Comparison of ENCODE assay signal across 7 mouse cellular contexts in the genomic region with DNA sequence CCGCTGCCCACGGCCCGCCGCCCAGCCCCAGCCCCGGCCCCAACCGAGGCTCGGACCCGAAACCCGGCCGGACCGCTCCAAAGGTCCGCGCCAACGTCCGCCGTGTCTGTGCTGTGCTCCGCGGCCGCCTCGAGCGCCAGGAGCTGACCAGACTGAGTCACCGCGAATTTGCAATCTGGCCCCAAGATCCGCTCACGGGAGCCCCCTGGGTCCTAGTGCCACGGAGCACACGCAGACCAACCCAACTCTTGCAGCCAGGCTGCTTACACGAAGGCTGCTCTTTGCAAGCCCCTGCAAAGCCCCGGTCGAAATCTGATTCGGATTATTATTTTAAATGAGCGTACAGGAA. TPM values are rescaled to one million over a fixed set of nuclear protein-coding genes. Genes with fewer than 3 reads are reported as not detected.
A peak's percentile ranks its signal among the peaks of the same experiment; 100 is the strongest.
DNase-seq lines count a peak whose midpoint lies in the region; ATAC-seq and TF ChIP-seq lines count a peak whose summit lies in the region.

No protein-coding gene starts in this region.

- peak; percentile 83 for ATAC-seq in intestine, postnatal 0 days
- ATAC-seq in midbrain, embryonic 12.5 days (ENCODE audit: low FRiP score, low read depth): peak; percentile 91

- no peaks in the 10 kb centered on the region for H3K4me1 ChIP-seq in intestine, postnatal 0 days (replicated peaks; ENCODE audit: control insufficient read depth, insufficient read depth, low read length)
- H3K4me1 ChIP-seq in midbrain, embryonic 12.5 days: peaks cover 35% of the 10 kb centered on the region
- peaks cover 9% of the 10 kb centered on the region for H3K4me1 ChIP-seq in small intestine, adult 2 months (ENCODE audit: control insufficient read depth, insufficient read depth, insufficient read length, low read length)

- TF ChIP-seq CTCF in intestine, postnatal 0 days (IDR thresholded peaks at IDR 0.05; ENCODE audit: low read depth): peak; percentile 63
- TF ChIP-seq CTCF in small intestine, adult 2 months (IDR thresholded peaks at IDR 0.05; ENCODE audit: extremely low read depth, insufficient read length, insufficient replicate concordance, low read depth, low read length): no peak

- H3K27ac ChIP-seq in intestine, postnatal 0 days (ENCODE audit: low read depth, low read length): peak overlapping the region; percentile 98
- H3K27ac ChIP-seq in midbrain, embryonic 12.5 days (replicated peaks): peak overlapping the region; percentile 94
- H3K27ac ChIP-seq in small intestine, adult 2 months (ENCODE audit: insufficient read depth, low read depth, low read length): peak overlapping the region; percentile 32; the same call in 1 of the 2 replicates

- peak; percentile 94 for DNase-seq in adrenal gland, adult 2 months
- DNase-seq in embryo, embryonic 11.5 days (ENCODE audit: low read depth, low spot score): peak; percentile 74
- DNase-seq in gastrocnemius, postnatal 4 days (ENCODE audit: low spot score in 2 of 2): peak; percentile 76 to 88
- DNase-seq in left cerebral cortex, postnatal 4 days: peak; percentile 87

- H3K4me2 ChIP-seq in intestine, postnatal 0 days (replicated peaks; ENCODE audit: low read depth): peak overlapping the region; percentile 88
- H3K4me2 ChIP-seq in midbrain, embryonic 12.5 days (replicated peaks): peak overlapping the region; percentile 72

- intact Hi-C loops in left cerebral cortex, postnatal 4 days (cut with DNase I): no loop called here

- H3K4me3 ChIP-seq in intestine, postnatal 0 days (ENCODE audit: low read depth, low read length): peak overlapping the region; percentile 77
- peak overlapping the region; percentile 88 for H3K4me3 ChIP-seq in midbrain, embryonic 12.5 days
- peak overlapping the region; percentile 72 for H3K4me3 ChIP-seq in small intestine, adult 2 months (ENCODE audit: low read depth, low read length)

- no peaks in the 10 kb centered on the region for H3K9me3 ChIP-seq in intestine, postnatal 0 days (ENCODE audit: control insufficient read depth)
- no peaks in the 10 kb centered on the region for H3K9me3 ChIP-seq in midbrain, embryonic 12.5 days

- peaks cover 14% of the 10 kb centered on the region for H3K36me3 ChIP-seq in intestine, postnatal 0 days (ENCODE audit: control insufficient read depth, insufficient read depth)
- H3K36me3 ChIP-seq in midbrain, embryonic 12.5 days: peaks cover 19% of the 10 kb centered on the region
- peaks cover 14% of the 10 kb centered on the region for H3K36me3 ChIP-seq in small intestine, adult 2 months (ENCODE audit: control insufficient read depth, insufficient read depth, low read length)

- TF ChIP-seq POLR2A in small intestine, adult 2 months (IDR thresholded peaks at IDR 0.05; ENCODE audit: low read depth, low read length): no peak

- H3K9ac ChIP-seq in intestine, postnatal 0 days (ENCODE audit: low read depth, low read length): peak overlapping the region; percentile 89
- peak overlapping the region; percentile 84 for H3K9ac ChIP-seq in midbrain, embryonic 12.5 days (replicated peaks)

- WGBS in intestine, postnatal 0 days: under 1% methylated on average over 31 of the region's 32 CpGs
- under 1% methylated on average over 31 of the region's 32 CpGs for WGBS in midbrain, embryonic 12.5 days
- under 1% methylated on average over 32 of the region's 32 CpGs for WGBS in small intestine, adult 2 months

- H3K27me3 ChIP-seq in intestine, postnatal 0 days (replicated peaks; ENCODE audit: control insufficient read depth, insufficient read depth, low read length): no peaks in the 10 kb centered on the region
- no peaks in the 10 kb centered on the region for H3K27me3 ChIP-seq in midbrain, embryonic 12.5 days
- H3K27me3 ChIP-seq in small intestine, adult 2 months (ENCODE audit: control insufficient read depth, insufficient read depth, low read length): no peaks in the 10 kb centered on the region

RNA-seq across cellular contexts. Expression of a gene that starts 35.3 kb away (rescaled TPM):
- 100 to 1,000 TPM; 126 to 127 TPM for total RNA-seq in adrenal gland, adult 2 months (2021)
- polyA plus RNA-seq in adrenal gland, adult 2 months (2012; rRNA removed): 7.4 and 9.6 TPM in 2 replicates
- total RNA-seq in gastrocnemius, postnatal 4 days (2021): 10 to 100 TPM; 91.7 to 99.7 TPM
- polyA plus RNA-seq in intestine, postnatal 0 days (2015; fragmentation: Nextera tagmentation; extraction: Ambion mirVana): 24.3 and 24.5 TPM in 2 replicates
- total RNA-seq in left cerebral cortex, postnatal 4 days (2021): 100 to 1,000 TPM in 1 of 2 experiments, 10 to 100 TPM in 1; 98.9 to 122 TPM
- polyA plus RNA-seq in midbrain, embryonic 12.5 days (2016; fragmentation: Nextera tagmentation; extraction: Ambion mirVana): 86.9 and 93.2 TPM in 2 replicates
- polyA plus RNA-seq in small intestine, adult 2 months (2012; rRNA removed): 5.2 and 10.7 TPM in 2 replicates

Comparison
In these comparisons a context has a peak if more than half of its experiments do, and no peak if none do; other contexts are left out.
1. Peak in every context shown above with its lines: DNase-seq, ATAC-seq, H3K4me3 ChIP-seq and H3K27ac ChIP-seq.
2. H3K27ac ChIP-seq: peak in every context shown above with its lines; median percentile 98 in intestine, postnatal 0 days; 94 in midbrain, embryonic 12.5 days; 32 in small intestine, adult 2 months.